Mouse (Mus musculus) thymus, postnatal 0 days (tissue): ENCODE measurements around the gene Col25a1. TPM values are rescaled to one million over a fixed set of nuclear protein-coding genes. Genes with fewer than 3 reads are reported as not detected.

ENCODE experiments used
- DNase-seq: peaks from one replicate; pipeline ENCODE4 v3.0.0-alpha.2; 2015; ENCODE audit warnings: low spot score
- polyA plus RNA-seq: library from polyadenylated mRNA; unstranded; fragments of >200 nt; fragmentation: Nextera tagmentation; extraction: Ambion mirVana; gene quantifications from 2 replicates; pipeline ENCODE4 v1.2.1, GENCODE M21; 2015

Col25a1 gene
- polyA plus RNA-seq, 1 experiment from 2014 or later = 0.31 TPM

DNA sequence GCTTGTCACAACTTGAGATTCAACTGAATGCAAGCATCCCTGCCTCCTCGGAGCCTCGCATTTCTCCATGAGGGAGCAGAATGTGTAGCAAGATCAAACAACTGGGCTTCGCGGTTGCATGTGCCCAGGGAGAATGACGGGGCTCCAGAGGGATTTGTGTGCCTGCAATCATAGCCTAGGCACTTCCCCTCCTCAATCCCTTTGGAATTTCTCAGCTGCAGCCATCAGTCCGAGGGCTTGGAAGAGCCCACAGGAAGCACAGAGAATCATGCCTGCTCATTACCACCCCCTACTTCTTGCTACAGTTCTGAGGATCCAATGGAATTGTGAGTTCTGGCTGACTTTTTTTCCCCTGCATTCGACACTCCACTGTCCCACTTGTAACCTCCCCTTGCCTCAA is 241.8 kb downstream of the Col25a1 start:
- no peak for DNase-seq

DNA sequence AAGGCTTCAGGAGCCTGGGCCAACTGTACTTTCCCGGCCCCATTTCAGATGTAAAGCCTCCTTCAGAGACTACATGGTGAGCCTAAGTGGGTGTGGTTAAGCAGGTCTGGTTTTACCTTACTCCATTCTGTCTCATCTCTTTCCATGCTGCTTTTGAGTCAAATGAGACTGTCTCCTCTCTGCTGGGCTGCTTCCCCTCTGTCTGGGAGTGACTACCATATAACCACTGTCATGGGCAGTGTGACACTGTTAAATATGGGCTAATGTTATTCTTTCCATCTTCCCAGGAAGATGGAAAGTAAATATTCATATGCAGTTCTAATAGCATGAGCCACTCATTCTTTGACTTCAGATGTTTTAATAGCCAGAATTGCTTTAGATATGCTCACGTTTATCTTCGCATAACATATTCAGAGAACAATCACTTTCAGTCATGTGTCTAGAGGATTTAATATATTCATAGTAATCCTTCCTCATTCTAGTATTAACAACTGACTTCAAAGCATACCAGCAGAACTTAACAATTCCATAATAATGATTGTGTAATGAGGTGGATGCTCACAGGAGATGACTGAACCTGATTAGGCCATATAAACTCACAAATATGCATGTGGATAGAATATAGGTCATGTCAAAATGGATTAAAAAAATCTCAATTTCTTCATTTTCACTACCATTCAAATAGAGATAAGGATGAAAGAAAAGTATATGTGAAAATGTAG is 243.5 kb downstream of the Col25a1 start:
- DNase-seq = no peak

DNA sequence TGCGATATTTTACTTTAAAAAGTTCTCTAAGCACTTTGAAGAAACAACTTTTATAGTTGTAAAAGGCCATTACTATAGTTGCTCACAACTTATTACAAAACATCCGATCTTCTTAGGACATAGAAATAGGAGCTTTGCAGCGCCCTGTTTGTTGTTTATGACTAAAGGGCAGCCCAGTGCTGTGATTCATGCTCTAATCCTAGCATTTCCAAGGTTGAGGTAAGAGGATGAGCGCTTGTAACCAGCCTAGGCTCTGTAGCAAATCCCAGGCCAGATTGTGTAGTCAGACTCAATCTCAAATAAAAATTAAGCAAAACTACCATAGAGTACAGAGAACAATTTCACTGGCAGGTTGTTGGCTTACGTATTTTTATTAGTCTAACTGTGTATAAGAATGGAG is 246.5 kb downstream of the Col25a1 start:
- no peak for DNase-seq

DNA sequence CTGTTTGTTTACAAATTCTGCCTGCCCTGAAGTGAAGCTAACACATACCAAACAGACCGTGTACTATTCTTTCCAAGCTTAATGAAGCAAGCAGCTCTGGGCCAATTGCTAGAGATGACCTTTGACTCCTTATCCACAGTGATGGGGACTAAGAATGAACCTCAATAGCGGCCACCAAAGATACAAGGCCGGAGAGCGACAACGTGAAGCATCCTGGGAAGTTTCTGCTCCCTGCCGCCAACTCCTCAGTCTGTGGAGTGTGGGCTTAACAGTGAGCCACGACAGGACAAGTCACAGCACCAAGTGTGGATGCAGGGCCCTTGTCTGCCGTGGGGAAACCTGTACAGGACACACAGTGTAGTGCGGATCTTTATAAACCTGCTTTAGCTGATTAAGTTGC is 247.3 kb downstream of the Col25a1 start:
- no peak for DNase-seq

DNA sequence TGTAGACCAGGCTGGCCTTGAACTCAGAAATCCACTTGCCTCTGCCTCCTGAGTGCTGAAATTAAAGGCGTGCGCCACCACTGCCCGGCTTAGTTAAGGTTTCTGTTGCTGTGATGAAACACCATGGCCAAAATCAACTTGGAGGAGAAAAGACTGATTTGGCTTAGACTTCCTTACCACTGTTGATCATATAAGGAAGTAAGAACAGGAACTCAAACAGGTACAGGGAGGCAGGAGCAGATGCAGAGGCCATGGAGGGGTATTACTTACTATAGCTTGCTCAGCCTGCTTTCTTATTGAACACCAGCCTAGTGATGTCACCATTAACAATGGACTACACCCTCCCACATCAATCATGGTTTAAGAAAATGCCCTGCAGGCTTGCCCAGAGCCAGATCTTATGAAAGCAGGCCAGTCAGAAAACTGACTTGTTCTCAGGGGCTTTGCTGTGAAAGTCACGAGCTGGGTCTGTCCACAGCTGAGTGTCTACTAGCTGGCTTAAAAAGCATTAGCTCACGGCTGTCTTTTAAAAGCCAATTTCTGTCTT is 249.1 kb downstream of the Col25a1 start:
- no peak for DNase-seq

DNA sequence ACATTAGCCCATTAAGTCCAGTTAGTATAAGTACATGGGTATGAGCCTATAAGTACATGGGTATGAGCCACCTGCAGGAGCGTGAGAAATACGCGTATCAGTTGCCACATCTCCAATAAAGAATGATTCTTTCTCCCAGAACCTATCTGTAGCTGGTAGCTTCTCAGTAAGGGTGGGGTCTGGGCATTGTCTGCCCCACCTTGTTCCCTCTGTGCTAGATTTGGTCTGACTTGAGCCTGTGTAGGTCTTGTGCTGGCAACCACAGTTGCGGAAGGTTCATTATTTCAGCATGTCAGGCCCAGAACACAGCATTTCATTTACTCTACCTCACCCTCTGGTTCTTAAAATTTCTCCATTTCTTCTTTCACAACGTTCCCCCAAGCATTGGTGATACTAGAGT is 250.4 kb downstream of the Col25a1 start:
- DNase-seq = no peak

DNA sequence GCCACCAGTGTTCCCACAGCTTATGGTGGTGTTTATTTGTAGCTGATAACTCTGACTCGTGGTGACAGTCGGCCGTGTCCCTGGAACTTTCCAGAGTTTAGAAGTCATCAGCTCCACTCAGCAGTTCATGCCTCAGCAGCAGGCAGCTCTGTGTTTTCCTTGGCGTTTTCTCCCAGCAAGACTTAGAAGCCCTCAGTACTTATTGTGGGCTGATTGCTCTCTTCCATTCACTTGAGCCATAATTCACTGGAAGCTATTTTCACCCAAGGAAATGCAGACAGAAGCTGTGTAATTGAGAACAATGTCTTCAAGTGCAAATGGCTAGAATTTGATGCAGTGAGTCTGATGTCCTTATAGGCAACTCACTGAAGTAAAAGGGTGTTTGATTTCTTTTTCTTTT is 254.6 kb downstream of the Col25a1 start:
- DNase-seq = no peak

DNA sequence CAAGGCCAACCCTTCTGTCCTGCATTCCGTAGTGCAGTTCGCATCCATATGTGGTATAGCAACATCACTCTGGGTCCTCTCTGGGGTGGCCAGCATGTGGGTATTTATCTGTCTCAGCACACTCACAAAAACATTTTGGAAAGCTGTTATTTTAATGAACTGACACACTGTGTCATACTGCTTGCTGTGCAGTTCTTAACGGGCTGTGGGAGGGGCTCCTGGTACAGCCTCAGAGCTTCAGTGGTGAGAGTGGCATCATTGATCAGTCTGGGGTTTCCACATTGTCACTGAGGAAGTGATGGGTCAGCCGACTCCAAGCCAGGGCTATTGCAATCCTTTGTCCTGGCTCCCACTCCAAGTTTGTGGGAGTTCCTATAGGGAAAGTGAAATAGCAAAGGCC is 255.9 kb downstream of the Col25a1 start:
- no peak for DNase-seq

DNA sequence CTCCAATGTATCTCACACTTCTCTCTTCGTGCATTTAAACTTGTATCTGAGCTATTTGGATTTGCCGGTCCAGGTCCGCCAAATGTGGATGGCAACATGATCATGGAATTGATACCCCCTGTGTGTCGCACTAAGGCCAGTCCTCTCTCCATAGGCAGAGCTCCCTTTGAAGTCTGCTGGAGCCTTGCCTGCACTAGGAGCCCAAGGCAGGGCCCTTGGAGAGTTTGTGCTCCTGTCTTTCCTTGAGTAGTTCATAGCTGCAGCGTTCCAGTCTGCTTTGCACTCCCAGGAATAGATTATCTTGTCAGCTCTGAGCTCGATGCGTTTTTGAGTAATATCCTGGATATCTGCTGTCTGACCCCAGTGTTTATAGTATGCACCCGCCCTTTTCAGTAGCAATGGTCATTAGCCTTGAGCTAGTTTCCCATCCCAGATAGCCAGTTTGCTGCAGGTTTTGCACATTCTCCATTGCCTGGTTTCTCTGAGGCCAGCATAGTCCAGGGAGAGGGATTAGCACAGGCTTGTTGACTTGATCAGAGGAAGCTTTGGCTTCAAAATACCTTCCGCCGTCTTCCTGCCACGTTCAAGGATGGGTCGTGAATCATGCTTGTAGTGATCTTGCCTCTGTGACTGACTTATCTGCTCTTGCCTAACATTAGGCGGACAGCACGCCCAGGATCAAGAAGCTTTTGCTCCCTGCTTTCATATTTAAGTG is 258.1 kb downstream of the Col25a1 start:
- DNase-seq = no peak

DNA sequence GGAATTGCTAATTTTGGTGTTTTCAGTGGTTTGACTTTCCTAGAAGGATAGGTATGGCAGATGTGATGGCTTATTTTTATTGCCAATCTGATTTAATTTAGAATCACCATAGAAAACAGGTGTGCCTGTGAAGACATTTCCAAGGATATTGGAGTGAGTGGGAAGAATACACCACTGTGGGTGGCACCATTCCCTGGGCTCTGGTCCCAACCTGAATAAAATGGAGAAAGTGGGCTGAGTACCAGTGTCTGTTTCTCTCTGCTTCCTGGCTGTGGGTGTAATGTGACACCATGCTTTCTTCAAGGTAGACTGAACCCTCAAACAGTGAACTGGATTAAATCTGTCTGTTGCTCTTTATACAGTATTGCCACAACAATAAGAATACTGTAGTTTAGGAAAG is 265.3 kb downstream of the Col25a1 start:
- DNase-seq = no peak

DNA sequence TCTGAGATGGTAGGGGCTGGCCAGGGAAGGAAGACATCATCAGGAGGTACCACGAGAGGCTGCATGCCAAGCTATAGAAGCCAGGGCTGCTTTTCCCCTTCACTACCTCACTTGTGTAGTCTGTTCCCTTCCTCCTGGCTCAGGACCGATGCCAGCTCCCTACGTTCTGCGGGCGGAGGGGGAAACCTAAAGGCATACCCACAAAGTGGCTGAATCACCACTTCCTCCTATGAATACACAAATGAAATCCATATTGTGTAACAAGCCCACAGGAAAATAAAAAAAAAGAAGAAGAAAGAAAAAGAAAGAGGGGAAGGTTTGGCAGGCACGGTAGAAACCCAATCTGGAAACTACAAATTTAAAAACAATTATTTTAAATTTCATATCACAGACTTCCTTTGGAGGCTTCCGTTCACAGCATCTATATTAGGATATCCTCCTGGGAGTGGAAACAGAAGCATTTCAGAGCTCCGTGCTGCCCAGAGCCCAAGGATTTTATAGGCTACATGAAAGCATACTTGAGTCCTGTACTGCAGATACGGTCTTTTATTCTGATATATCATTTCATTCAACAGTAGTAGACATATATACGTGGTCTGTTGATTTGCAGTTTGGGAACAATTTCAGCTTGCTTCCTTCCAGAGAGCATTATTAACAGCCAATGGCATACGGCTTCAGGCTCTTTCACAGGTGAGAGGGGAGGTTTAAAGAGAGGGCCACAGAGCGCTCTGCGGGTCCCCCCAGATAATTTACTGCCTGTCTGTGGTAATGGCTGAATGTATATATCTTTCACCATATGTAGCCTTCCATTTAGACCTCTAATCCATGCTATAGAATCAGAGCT is 269.6 kb downstream of the Col25a1 start:
- DNase-seq = no peak

DNA sequence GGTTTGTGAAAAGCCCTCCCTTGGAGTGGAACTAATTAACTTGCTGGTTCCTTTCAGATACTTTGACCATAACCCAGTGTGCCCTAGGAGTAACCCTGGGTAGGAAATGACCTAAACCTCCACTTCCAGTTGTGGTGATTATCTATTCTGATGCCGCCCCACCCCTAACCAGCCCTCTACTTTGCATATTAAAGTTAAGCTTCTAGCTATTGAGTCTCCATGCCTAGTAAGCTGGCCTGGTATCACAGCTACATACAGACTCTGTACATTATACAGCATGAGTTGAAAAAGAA is 270.2 kb downstream of the Col25a1 start:
- DNase-seq = no peak

DNA sequence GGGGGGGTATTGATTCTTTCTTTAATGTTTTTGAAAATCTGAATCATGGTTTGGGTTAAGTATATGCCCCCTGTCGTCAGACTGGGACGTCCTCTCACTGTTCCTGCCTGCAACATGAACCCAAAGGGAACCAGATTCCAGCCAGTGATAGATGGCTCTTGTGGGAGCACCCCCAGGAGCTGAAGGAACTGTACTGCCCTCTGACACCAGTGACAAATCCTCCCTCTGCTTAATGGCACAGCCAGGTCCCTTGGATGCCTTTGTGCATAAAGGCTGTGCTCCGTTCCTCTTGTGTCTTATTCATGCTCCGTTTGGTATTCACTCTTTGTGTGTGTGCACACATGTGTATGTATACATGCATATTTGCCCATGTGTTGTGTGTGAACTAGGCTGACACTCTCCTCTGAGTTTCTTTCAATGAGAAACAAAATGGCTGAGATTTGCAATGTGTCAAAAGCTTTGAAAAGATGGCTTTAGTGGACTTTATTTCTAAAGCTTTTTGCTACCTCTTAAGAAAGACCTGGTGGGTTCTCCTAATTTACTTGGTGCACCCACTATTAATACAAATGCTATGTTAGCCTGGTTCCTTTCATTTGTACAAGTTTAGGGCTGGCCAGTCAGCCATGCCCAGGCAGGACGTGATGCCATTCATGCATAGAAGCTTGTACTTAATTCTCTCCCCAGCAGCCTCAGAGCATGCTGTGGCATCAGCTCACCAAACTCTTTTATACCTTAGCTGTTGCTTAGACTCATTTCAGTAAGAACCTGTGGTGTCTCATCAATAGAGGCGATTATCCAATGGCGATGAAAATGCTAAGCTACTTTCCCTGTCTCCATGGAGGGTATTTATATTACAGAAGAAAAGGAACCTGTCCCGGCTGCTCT is 273.5 kb downstream of the Col25a1 start:
- DNase-seq = no peak

DNA sequence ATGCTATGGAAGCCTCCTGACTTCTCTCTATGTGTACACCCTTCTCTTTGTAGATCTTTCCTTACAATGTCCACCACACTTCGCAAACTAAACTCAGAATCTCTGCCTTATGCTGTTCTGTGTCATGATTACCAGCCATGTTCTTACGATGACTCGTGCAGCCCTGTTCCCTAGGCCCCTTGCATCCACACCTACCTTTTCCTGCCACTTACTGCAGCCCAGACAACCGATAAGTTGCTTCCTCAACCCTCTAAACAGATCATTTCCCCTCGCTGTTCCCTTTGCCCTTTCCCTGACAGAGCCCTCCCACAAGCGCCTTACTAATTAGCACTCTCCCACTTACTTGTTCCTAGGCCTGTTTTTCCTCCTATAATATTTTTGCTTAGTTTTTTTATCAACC is 275.9 kb downstream of the Col25a1 start:
- DNase-seq = no peak

DNA sequence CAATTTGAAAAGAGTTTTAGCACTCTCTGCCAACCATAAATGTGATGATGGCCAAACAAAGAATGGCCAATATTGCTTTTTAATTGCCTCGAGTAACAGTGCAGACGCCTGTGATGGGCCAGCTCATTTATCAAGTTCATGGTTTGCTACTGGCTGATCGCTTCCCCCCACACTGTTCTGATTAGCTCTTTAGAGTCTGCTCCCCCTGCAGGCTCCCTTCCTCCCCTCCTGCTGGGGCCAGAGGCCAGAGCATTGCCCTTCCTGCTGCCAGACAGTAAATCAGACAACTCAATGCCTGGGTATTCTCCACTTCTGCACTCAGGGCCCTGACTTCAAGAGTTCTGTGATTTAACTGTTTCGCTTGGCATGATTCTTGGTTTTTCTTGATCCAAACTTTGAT is 281.9 kb downstream of the Col25a1 start:
- DNase-seq = no peak

DNA sequence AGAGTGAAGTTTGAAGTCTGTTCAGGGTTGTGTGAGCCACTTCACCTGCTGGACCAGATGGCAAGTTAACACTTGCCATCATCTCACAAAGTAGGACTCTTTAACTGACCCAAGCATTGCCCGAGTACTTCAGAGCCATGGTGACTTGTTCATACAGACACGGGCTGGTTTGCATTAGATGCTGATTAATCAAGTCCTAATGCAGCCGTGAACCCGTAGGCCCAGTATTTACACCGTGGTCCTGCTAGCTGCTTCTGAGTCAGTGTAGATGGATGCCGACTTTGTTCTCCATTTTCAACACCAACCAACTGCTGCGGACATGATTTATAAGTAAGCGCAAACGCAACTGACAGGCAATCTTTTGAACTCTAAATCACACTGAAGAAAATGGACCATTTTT is 287.6 kb downstream of the Col25a1 start:
- DNase-seq = no peak

DNA sequence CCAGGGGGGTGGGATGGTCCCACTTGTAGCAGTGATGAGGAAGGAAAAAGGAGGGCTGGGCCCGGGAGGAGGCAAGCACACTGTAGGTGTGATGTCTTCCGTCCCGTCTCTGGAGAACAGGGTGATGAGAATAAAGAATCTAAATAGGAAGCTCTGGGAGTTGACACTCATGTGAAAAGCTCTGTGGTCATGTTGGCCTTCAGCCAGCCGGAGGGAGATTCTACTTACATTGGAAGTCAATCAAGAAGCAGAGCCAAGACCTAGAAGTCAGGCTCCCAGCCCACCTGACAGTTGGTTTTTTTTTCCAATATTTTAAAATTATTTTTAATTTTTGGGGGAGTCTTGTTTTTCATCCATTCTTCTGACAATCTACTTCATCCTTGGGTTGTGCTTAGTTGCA is 297.5 kb downstream of the Col25a1 start:
- DNase-seq = no peak

DNA sequence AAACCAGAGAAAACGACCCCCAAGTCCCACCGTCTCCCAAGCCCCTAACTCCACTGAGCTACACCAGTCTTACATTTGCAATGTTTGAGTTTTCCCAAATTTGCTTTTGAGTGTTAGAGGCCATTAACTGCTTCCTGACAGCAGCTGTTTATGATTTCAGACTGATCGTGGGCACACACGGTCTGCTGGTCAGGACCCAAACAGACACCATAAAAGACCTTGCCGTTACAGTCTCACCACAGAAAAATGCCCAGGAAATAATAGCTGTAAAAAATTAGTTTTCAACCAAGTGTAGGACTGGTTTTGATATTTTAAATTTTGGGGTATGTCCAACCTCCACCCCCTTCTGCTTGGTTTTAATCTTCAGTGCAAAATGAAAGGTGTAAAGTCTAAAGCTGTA is 298.8 kb downstream of the Col25a1 start:
- no peak for DNase-seq

DNA sequence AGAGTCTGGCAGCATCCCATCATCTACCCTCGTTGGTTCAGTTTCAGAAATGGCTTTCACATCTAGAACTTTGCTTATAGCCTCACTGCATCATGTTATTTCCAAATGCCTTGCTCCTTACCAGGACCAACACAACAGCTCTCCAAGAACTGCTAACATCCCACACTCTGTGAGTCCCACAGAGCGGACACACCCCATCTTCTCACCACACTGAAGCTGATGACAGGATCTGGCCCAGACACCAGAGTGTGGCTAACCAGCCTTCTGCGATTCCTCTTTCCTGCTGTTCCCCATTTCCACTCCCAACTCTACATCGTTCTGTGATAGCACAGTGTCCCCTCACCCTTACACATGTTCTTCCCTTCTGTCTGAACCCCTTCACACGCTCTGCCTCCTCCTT is 301.5 kb downstream of the Col25a1 start:
- no peak for DNase-seq

DNA sequence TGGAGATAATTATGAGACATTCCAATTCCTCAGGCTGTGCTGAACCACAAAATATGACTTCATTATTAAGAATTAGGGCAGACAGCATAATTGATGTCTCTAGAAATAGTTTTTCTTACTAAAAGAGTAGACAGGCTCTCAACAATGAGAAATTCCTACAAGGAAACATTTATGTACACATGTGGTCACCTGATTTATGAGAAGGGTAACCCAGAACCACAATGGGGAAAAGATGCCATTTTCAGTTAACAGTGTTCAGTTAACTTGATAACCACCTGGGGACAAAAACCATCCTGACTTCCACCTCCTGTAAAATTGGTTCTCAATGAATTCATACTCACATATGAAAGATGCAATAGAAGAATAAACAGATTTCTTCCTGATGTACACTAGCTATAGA is 305.7 kb downstream of the Col25a1 start:
- DNase-seq = no peak

DNA sequence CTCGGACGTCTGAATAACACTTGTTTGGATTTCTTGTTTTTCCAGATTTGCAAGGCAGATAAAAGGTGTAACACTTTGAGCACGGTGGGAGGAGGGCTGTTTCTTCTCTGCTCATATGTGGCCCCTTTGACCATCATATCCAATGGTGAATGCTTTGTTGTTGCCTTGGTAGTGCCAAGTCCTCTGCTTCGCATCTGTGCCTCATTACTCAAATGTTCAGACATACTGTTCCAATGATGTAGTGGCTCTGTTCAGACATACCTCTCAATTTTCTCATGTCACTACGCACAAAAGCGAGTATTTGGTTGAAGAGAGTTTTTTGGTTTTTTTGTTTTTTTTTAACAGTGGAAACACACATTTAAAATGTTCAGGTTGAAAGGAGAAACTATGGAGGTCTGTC is 308.5 kb downstream of the Col25a1 start:
- no peak for DNase-seq
